In genomic region chr3:153832654-153832945, GRCm38 (mm10) we compare ENCODE assay signal across 29 mouse cellular contexts. TPM values are rescaled to one million over a fixed set of nuclear protein-coding genes. Genes with fewer than 3 reads are reported as not detected.
DNase-seq lines count a peak whose midpoint lies in the region; ATAC-seq and TF ChIP-seq lines count a peak whose summit lies in the region.
"Had no signal": no experiment of that assay in that cellular context is flagged by ENCODE, and none has a peak within 500 bp of the region (broad histone marks: within the 10 kb centered on the region; RNA-seq: fewer than 3 reads in every experiment).

No protein-coding gene starts in this region.

- no peak for DNase-seq in cerebellum, adult 2 months
- DNase-seq in cerebellum, postnatal 10 days, result no peak
- no peak for DNase-seq in heart, postnatal 10 days
- no peak for DNase-seq in midbrain, embryonic 10.5 days (ENCODE audit: low spot score)
- no peak for DNase-seq in adrenal gland, postnatal 36 days
- no peak for DNase-seq in Muller cell, postnatal 12 days (ENCODE audit: inconsistent ontology term)
- DNase-seq: adrenal gland, postnatal 10 days; cerebellum, adult 18-20 months; cerebellum, postnatal 36 days; gastrocnemius, postnatal 10 days; kidney, adult 9 months; kidney, postnatal 10 days; right cerebral cortex, postnatal 25 days had no signal

- TF ChIP-seq POLR2A in cerebellum, adult 2 months (IDR thresholded peaks at IDR 0.05; ENCODE audit: borderline replicate concordance, insufficient read depth, low read length), result no peak

- peak overlapping the region; percentile 84; the same call in 1 of the 2 replicates for H3K27ac ChIP-seq in cerebellum, adult 2 months (ENCODE audit: insufficient read depth, low read length)
- peak overlapping the region; percentile 79 for H3K27ac ChIP-seq in heart, embryonic 11.5 days (ENCODE audit: low read depth, low read length)
- peak overlapping the region; percentile 47; the same call in 1 of the 2 replicates for H3K27ac ChIP-seq in midbrain, embryonic 10.5 days (replicated peaks)
- H3K27ac ChIP-seq in midbrain, embryonic 15.5 days, result no peak overlapping the region
- H3K27ac ChIP-seq: embryonic facial prominence, embryonic 12.5 days; forebrain, embryonic 12.5 days; hindbrain, embryonic 13.5 days; macrophage; stomach, embryonic 15.5 days had no signal

- intact Hi-C loops in heart, postnatal 10 days (cut with DNase I), result no loop called here

- no peaks in the 10 kb centered on the region for H3K27me3 ChIP-seq in cerebellum, adult 2 months (ENCODE audit: control insufficient read depth, insufficient read depth, low read length)
- no peaks in the 10 kb centered on the region for H3K27me3 ChIP-seq in heart, embryonic 11.5 days (ENCODE audit: control insufficient read depth, insufficient read depth, low read length)
- no peaks in the 10 kb centered on the region for H3K27me3 ChIP-seq in midbrain, embryonic 10.5 days (ENCODE audit: low read depth, poor library complexity, severe bottlenecking)
- no peaks in the 10 kb centered on the region for H3K27me3 ChIP-seq in midbrain, embryonic 15.5 days (replicated peaks)
- H3K27me3 ChIP-seq: CH12.LX; embryonic facial prominence, embryonic 12.5 days; Patski; stomach, embryonic 15.5 days had no signal

- ATAC-seq in heart, embryonic 11.5 days (replicated peaks; ENCODE audit: insufficient number of reproducible peaks, low FRiP score, low TSS enrichment), result no peak
- ATAC-seq in midbrain, embryonic 15.5 days (replicated peaks), result no peak
- ATAC-seq: intestine, postnatal 0 days; lung, postnatal 0 days; Patski had no signal

- no peak overlapping the region for H3K4me3 ChIP-seq in cerebellum, adult 2 months (replicated peaks; ENCODE audit: insufficient read depth, low read depth, low read length)
- H3K4me3 ChIP-seq in heart, embryonic 11.5 days (ENCODE audit: low read depth, low read length), result no peak overlapping the region
- no peak overlapping the region for H3K4me3 ChIP-seq in midbrain, embryonic 10.5 days
- no peak overlapping the region for H3K4me3 ChIP-seq in midbrain, embryonic 15.5 days
- H3K4me3 ChIP-seq: embryonic facial prominence, embryonic 12.5 days; forebrain, embryonic 12.5 days; hindbrain, embryonic 13.5 days; stomach, embryonic 15.5 days had no signal

- peaks cover 18% of the 10 kb centered on the region for H3K4me1 ChIP-seq in cerebellum, adult 2 months (ENCODE audit: control insufficient read depth, insufficient read depth, low read length)
- peaks cover 2% of the 10 kb centered on the region; the same call in 1 of the 2 replicates for H3K4me1 ChIP-seq in heart, embryonic 11.5 days (ENCODE audit: control insufficient read depth, insufficient read depth, low read length)
- H3K4me1 ChIP-seq in midbrain, embryonic 10.5 days, result no peaks in the 10 kb centered on the region
- H3K4me1 ChIP-seq in midbrain, embryonic 15.5 days, result no peaks in the 10 kb centered on the region
- H3K4me1 ChIP-seq: forebrain, embryonic 12.5 days; hindbrain, embryonic 13.5 days; stomach, embryonic 15.5 days had no signal

- no peaks in the 10 kb centered on the region for H3K36me3 ChIP-seq in heart, embryonic 11.5 days (ENCODE audit: control insufficient read depth, insufficient read depth, low read length)
- H3K36me3 ChIP-seq in midbrain, embryonic 10.5 days, result no peaks in the 10 kb centered on the region
- no peaks in the 10 kb centered on the region for H3K36me3 ChIP-seq in midbrain, embryonic 15.5 days (replicated peaks)
- H3K36me3 ChIP-seq: embryonic facial prominence, embryonic 12.5 days; forebrain, embryonic 12.5 days; G1E; hindbrain, embryonic 13.5 days; stomach, embryonic 15.5 days had no signal

- no peak for TF ChIP-seq CTCF in cerebellum, adult 2 months (IDR thresholded peaks at IDR 0.05; ENCODE audit: borderline replicate concordance, insufficient read depth, low read depth, low read length)

- WGBS in cerebellum, adult 2 months, result 78% methylated on average over 6 of the region's 6 CpGs
- WGBS in heart, embryonic 11.5 days (ENCODE audit: insufficient replicate concordance), result 61% methylated on average over 6 of the region's 6 CpGs
- WGBS in midbrain, embryonic 10.5 days, result 47% methylated on average over 6 of the region's 6 CpGs
- WGBS in midbrain, embryonic 15.5 days, result 43% methylated on average over 6 of the region's 6 CpGs

- peak overlapping the region; percentile 62; the same call in 1 of the 2 replicates for H3K9ac ChIP-seq in heart, embryonic 11.5 days (ENCODE audit: low read depth, low read length)
- H3K9ac ChIP-seq in midbrain, embryonic 15.5 days, result no peak overlapping the region
- H3K9ac ChIP-seq: embryonic facial prominence, embryonic 12.5 days; forebrain, embryonic 12.5 days; hindbrain, embryonic 13.5 days; stomach, embryonic 15.5 days had no signal

- no peaks in the 10 kb centered on the region for H3K9me3 ChIP-seq in heart, embryonic 11.5 days (replicated peaks; ENCODE audit: control insufficient read depth, low read length)
- H3K9me3 ChIP-seq in midbrain, embryonic 10.5 days (replicated peaks), result no peaks in the 10 kb centered on the region
- no peaks in the 10 kb centered on the region for H3K9me3 ChIP-seq in midbrain, embryonic 15.5 days
- H3K9me3 ChIP-seq: embryonic facial prominence, embryonic 12.5 days; forebrain, embryonic 12.5 days; G1E; hindbrain, embryonic 13.5 days; stomach, embryonic 15.5 days had no signal

- no peak overlapping the region for H3K4me2 ChIP-seq in heart, embryonic 11.5 days
- no peak overlapping the region for H3K4me2 ChIP-seq in midbrain, embryonic 15.5 days
- H3K4me2 ChIP-seq: embryonic facial prominence, embryonic 12.5 days; forebrain, embryonic 12.5 days; hindbrain, embryonic 13.5 days; stomach, embryonic 15.5 days had no signal

RNA-seq across cellular contexts. Expression of gene Asb17, which starts 11.4 kb away (rescaled TPM):
- not detected in 2 replicates for polyA plus RNA-seq in cerebellum, adult 2 months (2012; rRNA removed)
- 1.4 and 2.7 TPM in 2 replicates for polyA plus RNA-seq in heart, embryonic 11.5 days (2014; fragmentation: Nextera tagmentation; extraction: Ambion mirVana)
- not detected for total RNA-seq in heart, postnatal 10 days (2021)
- 0.47 and 0.68 TPM in 2 replicates for polyA plus RNA-seq in midbrain, embryonic 10.5 days (2016; fragmentation: Nextera tagmentation; extraction: Ambion mirVana)
- polyA plus RNA-seq in midbrain, embryonic 15.5 days (2015; fragmentation: Nextera tagmentation; extraction: Ambion mirVana), result 0.06 and 0.19 TPM in 2 replicates
- not detected for total RNA-seq in adrenal gland, postnatal 36 days (2021)
- total RNA-seq: adrenal gland, postnatal 10 days; gastrocnemius, postnatal 10 days; left cerebral cortex, postnatal 10 days; liver, adult 2 months; neutrophil, adult 5-6 weeks had no signal
- polyA plus RNA-seq: forebrain, embryonic 12.5 days; intestine, postnatal 0 days; large intestine, adult 2 months; liver, adult 2 months; lung, postnatal 0 days; macrophage had no signal
